Mouse (Mus musculus) olfactory bulb, adult 2 months (tissue): ENCODE measurements around the gene Mrpl21.

ENCODE experiments used
- CTCF ChIP-seq: fragments of 200-500 bp; IDR thresholded peaks from 2 replicates; pipeline ENCODE4 v1.5.1; 2012; ENCODE audit warnings: low read depth, mild to moderate bottlenecking, low read length, moderate library complexity; ENCODE audit not compliant: insufficient read depth
- POLR2A ChIP-seq: fragments of 200-500 bp; IDR thresholded peaks from 2 replicates; pipeline ENCODE4 v1.6.1; 2012; ENCODE audit warnings: mild to moderate bottlenecking, low read depth, low read length, moderate library complexity; ENCODE audit not compliant: insufficient read depth

GRCm38 (mm10) chr19:3325771-3326478, 43.2 kb downstream of the Mrpl21 start:
- no peak for TF ChIP-seq CTCF
- TF ChIP-seq POLR2A, result no peak
